Mouse (Mus musculus) liver, embryonic 11.5 days (tissue): ENCODE data around the gene Rnf169. TPM values are rescaled to one million over a fixed set of nuclear protein-coding genes. Genes with fewer than 3 reads are reported as not detected.
"Not testable (repeated sequence)": the region's sequence is repeated elsewhere in the genome, so short reads cannot be mapped to it uniquely, and the experiment has no call there.

Experiments
- ATAC-seq: fragments of 200-750 bp; cut with Nextera tagmentation; replicated peaks from 2 replicates; pipeline ENCODE4 v1.8.0; 2017; ENCODE audit warnings: moderate number of reproducible peaks, mild to moderate bottlenecking, moderate TSS enrichment, moderate library complexity; ENCODE audit not compliant: low FRiP score
- DNase-seq: peaks from one replicate; pipeline ENCODE4 v3.0.0-alpha.2; 2017; ENCODE audit warnings: low spot score
- H3K27ac ChIP-seq: fragments of 300-500 bp; sonication (generic); 2 replicates; pipeline ENCODE4 v1.5.1; 2014; ENCODE audit warnings: mild to moderate bottlenecking, low read depth, low read length, control low read depth
- H3K27me3 ChIP-seq: fragments of 300-500 bp; sonication (generic); replicated peaks from 2 replicates; pipeline ENCODE4 v1.6.1; 2014; ENCODE audit warnings: low read length, mixed read lengths; ENCODE audit not compliant: control insufficient read depth, insufficient read depth
- H3K36me3 ChIP-seq: fragments of 300-500 bp; sonication (generic); 2 replicates; pipeline ENCODE4 v1.6.1; 2014; ENCODE audit warnings: mild to moderate bottlenecking, low read length, moderate library complexity, mixed read lengths; ENCODE audit not compliant: control insufficient read depth, insufficient read depth
- H3K4me1 ChIP-seq: fragments of 300-500 bp; sonication (generic); replicated peaks from 2 replicates; pipeline ENCODE4 v1.6.1; 2014; ENCODE audit warnings: low read length, mixed read lengths; ENCODE audit not compliant: control insufficient read depth, insufficient read depth
- H3K4me2 ChIP-seq: fragments of 300-500 bp; sonication (generic); 2 replicates; pipeline ENCODE4 v1.6.1; 2014; ENCODE audit warnings: mild to moderate bottlenecking, control low read depth, moderate library complexity
- H3K4me3 ChIP-seq: fragments of 300-500 bp; sonication (generic); 2 replicates; pipeline ENCODE4 v1.5.1; 2014; ENCODE audit warnings: low read depth, low read length, control low read depth
- H3K9ac ChIP-seq: fragments of 300-500 bp; sonication (generic); 2 replicates; pipeline ENCODE4 v1.6.1; 2014; ENCODE audit warnings: low read depth, low read length, control low read depth
- H3K9me3 ChIP-seq: fragments of 300-500 bp; sonication (generic); 2 replicates; pipeline ENCODE4 v1.6.1; 2016; ENCODE audit warnings: low read length, inconsistent platforms, mixed read lengths; ENCODE audit not compliant: control insufficient read depth
- WGBS: fragments of 180-500 bp; shearing (Covaris S2); extraction: QIAGEN DNeasy Blood & Tissue Kit; methylation state at CpG from one replicate; pipeline ENCODE4 v1.1.7; 2014; 5-methylcytosine and 5-hydroxymethylcytosine counted together
- polyA plus RNA-seq: library from polyadenylated mRNA; unstranded; fragments of >200 nt; fragmentation: Nextera tagmentation; extraction: Ambion mirVana; gene quantifications from 2 replicates; pipeline ENCODE4 v1.2.1, GENCODE M21; 2014

The Rnf169 gene
- polyA plus RNA-seq, 1 experiment from 2014 or later: 4.3 TPM

DNA sequence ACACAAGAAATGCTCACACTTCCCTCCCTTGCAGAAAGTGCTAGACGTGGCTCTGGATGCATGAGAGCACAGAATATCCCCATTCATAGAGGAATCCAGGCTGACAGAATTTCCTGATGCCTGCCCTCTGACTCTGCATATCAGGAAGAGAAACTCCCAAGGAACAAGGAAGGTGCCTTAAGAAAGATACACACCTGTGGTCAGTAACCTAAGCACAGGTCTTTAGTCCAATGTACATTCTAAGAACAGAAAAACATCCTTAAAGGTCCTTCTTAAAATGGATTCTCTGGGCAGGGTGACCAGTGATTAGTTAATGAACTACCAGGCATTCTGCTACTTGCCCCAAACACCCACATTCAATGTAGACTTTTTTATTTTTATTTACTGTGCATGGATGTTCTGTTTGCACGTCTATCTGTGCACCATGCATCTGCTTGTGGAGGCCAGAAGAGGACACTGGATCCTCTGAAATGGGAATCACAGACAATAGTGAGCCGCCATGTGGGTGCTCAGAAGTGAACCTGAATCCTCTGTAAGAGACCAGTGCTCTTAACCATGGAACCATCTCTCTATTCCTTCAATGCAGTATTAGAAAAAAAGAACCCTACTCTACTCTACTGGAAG is 16.9 kb downstream of the Rnf169 start:
- Histone ChIP-seq H3K27ac (no peak overlapping the region; the same call in 1 of the 2 replicates), H3K4me1 (peaks cover 21% of the 10 kb centered on the region), H3K27me3 (no peaks in the 10 kb centered on the region), H3K9me3 (no peaks in the 10 kb centered on the region), H3K4me2 (no peak overlapping the region), H3K4me3 (no peak overlapping the region), H3K9ac (no peak overlapping the region), H3K36me3 (no peaks in the 10 kb centered on the region)
- WGBS: 69% methylated on average over 3 of the region's 3 CpGs
- DNase-seq (no peak), ATAC-seq (no peak)

DNA sequence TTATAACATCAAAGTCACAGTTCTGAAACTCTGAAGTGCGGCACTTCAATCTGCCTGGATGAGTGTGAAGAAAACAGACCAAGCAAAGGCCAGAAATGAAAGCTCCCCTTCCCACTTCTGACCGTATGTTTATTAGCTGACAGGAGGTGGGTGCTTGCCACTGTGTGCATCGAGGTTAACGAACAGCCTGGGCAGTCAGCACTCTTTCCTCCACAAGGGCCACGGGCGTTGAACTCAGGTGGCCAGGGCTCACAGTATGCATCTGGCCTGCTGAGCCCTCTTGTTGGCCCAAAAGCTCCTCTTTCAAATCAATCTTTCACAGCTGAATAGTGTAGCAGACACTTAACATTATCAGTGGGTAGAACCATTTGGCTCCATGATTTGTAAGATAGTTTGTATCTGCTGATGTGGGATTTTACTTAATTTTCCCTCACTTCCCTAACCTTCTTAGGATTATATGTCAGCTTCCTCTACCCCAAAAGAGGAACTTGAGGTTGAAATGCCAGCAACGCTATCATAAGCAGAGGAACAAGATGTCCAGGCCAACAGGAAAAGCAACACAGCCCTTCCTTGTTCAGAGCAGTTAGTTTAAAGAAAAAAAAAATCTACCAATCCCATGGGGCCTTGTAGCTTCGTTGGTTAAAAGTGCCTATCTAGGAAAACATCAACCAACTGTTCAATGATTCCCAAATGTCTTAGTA is 17.6 kb downstream of the Rnf169 start:
- DNase-seq (no peak), ATAC-seq (no peak)
- WGBS: 46% methylated on average over 8 of the region's 8 CpGs
- Histone ChIP-seq H3K27ac (peak overlapping the region; percentile 26), H3K36me3 (no peaks in the 10 kb centered on the region), H3K9me3 (no peaks in the 10 kb centered on the region), H3K9ac (no peak overlapping the region), H3K4me2 (no peak overlapping the region), H3K4me1 (peaks cover 21% of the 10 kb centered on the region), H3K27me3 (no peaks in the 10 kb centered on the region), H3K4me3 (no peak overlapping the region)

DNA sequence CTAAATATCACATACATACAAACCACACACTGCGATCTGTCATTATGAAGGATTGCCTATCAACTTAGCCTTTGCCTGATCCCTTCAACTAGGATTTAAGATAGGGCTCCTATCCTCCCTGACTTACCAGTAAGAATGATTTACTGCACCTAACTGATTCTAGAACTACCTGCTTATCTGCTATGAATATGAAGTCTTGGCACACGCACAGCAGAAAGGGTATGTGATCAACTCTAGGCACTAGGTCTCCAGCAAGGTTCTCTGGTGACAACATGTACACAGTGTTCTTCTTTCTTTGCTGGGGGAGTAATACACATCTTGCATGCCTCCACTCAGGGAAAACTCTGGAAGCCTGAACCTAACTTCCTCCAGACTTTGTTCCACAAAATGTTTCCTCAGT is 18.7 kb downstream of the Rnf169 start:
- 67% methylated on average over 2 of the region's 2 CpGs for WGBS
- Histone ChIP-seq H3K4me1 (peaks cover 20% of the 10 kb centered on the region), H3K4me3 (no peak overlapping the region), H3K9ac (no peak overlapping the region), H3K4me2 (no peak overlapping the region), H3K36me3 (no peaks in the 10 kb centered on the region), H3K27me3 (no peaks in the 10 kb centered on the region), H3K9me3 (no peaks in the 10 kb centered on the region), H3K27ac (no peak overlapping the region)
- ATAC-seq: no peak
- no peak for DNase-seq

DNA sequence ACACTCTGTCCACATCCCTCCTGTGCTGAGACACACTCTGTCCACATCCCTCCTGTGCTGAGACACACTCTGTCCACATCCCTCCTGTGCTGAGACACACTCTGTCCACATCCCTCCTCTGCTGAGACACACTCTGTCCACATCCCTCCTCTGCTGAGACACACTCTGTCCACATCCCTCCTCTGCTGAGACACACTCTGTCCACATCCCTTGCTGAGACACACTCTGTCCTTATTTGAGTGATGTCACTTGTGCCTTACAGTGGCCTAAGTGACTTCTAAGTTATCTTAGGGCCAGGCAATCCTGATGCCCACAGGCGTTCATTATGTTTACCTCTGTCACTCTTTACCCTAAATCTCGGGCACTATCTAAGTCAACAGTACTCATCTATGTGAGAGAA is 19.7 kb downstream of the Rnf169 start:
- not testable (repeated sequence) for H3K4me2 ChIP-seq, H3K36me3 ChIP-seq, H3K9me3 ChIP-seq, H3K27ac ChIP-seq, H3K27me3 ChIP-seq, ATAC-seq, DNase-seq, H3K4me3 ChIP-seq, H3K9ac ChIP-seq
- WGBS: 64% methylated on average over 2 of the region's 2 CpGs
- peaks cover 18% of the 10 kb centered on the region for H3K4me1 ChIP-seq

DNA sequence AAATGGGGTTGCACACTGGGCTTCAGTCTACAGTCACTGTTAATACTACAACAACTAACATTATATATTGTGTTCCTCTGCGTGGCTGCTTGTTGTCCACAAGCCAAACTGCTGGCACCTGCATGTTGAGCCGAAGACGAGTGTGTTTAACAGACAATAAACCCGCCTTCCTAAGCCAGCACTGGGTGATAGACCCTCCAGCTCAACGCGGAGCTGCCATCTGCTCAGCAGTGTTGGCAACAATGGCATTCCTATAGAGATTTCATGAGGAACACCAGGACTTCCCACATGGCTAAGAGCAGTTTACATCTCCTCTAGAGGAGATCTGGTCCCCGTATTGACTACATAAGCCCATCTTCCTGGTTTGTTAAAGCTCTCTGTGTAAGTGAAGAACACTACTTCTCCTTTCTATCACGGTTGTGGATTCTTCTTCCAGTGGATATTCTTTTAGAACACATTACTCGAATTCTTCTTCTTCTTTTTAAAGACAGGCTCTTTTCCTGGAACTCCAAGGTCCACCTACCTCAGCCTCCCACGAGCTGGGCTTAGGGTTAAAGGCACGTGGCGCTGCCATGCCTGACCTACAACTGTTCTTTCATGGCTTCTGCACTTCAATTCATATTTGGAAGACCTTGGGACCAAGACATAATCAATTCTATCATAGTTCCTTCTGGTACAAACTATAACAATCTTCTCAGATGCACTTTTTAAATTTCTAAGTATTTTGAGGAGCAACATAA is 22.9 kb downstream of the Rnf169 start:
- H3K4me3 ChIP-seq: no peak overlapping the region
- H3K9ac ChIP-seq: no peak overlapping the region
- DNase-seq (no peak), ATAC-seq (no peak)
- no peaks in the 10 kb centered on the region for H3K27me3 ChIP-seq
- no peak overlapping the region for H3K27ac ChIP-seq
- peaks cover 5% of the 10 kb centered on the region for H3K4me1 ChIP-seq
- no peak overlapping the region for H3K4me2 ChIP-seq
- 68% methylated on average over 12 of the region's 12 CpGs for WGBS
- no peaks in the 10 kb centered on the region for H3K9me3 ChIP-seq
- H3K36me3 ChIP-seq: no peaks in the 10 kb centered on the region

DNA sequence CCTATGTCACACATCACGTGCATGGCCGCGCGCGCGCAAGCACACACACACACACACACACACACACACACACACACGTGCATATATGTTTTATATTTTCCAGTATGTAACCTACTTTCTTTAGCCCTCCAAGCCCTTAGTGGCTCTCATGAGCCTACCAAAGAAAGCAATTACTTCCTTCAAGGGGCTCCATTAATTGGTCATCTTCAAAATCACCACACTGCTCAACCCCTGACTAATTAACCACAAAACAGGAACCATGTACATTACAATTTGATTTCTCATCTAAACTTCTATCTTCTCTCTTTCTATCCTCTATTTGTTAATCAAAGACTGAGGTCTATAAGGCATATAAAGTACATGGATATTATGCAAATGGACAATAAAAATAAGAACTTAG is 24.2 kb downstream of the Rnf169 start:
- DNase-seq (no peak), ATAC-seq (no peak)
- Histone ChIP-seq H3K9ac (no peak overlapping the region), H3K9me3 (no peaks in the 10 kb centered on the region), H3K27me3 (no peaks in the 10 kb centered on the region), H3K36me3 (peaks cover 3% of the 10 kb centered on the region; the same call in 1 of the 2 replicates), H3K4me1 (no peaks in the 10 kb centered on the region), H3K27ac (no peak overlapping the region), H3K4me2 (no peak overlapping the region), H3K4me3 (no peak overlapping the region)
- 95% methylated on average over 7 of the region's 7 CpGs for WGBS

DNA sequence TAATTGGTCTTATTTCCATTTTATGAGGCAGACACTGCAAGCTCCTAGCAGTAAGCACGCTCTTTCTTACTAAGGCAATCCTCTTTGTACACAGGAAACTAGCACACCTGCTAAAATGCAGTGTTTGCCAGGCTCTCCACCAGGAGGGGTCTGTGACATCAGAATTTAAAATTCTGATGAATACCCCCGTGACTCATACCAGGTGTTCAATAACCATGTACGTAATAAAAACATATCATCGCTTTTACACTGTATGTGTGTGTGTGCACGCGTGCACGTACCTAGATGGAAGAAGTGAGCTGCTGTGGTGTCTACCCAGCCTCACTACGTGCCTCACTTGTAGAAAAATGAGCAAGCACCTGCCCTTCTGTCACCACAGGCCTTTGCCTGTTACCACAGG is 26.0 kb downstream of the Rnf169 start:
- H3K27me3 ChIP-seq: no peaks in the 10 kb centered on the region
- ATAC-seq (no peak), DNase-seq (no peak)
- peaks cover 3% of the 10 kb centered on the region; the same call in 1 of the 2 replicates for H3K36me3 ChIP-seq
- H3K4me1 ChIP-seq: no peaks in the 10 kb centered on the region
- no peak overlapping the region for H3K4me3 ChIP-seq
- H3K27ac ChIP-seq: no peak overlapping the region
- 92% methylated on average over 8 of the region's 8 CpGs for WGBS
- H3K4me2 ChIP-seq: no peak overlapping the region
- H3K9me3 ChIP-seq: no peaks in the 10 kb centered on the region
- no peak overlapping the region for H3K9ac ChIP-seq

DNA sequence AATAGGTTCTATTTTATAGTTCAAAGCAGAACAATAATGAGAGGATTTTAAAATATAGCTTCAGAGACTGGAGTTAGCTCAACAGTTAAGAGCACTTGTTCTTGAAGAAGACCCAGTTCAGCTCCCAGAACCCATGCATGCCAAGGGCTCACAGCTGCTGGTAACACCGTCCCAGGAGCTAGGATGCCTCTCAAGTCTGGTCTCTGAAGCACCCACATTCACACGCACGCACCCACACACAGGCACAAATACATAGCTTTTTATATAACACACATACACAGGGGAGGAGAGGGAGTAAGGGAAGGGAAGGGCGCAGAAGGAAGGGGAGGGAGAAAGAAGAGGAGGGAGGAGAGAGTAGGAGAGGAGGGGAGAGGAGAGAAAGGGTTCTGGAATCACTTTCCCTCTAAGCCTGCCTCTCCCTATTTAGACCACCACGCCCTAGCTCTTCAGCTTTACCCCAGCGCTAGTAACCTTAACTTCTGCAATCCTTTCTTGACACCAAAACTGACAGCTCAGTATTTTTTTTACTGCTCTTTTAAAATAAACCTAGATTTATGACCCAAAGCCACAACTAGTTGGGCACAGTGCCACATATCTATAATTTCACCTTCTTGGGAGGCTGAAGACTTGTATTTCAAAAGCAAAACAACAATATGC is 26.7 kb downstream of the Rnf169 start:
- H3K27ac ChIP-seq: no peak overlapping the region
- H3K9ac ChIP-seq: no peak overlapping the region
- DNase-seq: no peak
- 85% methylated on average over 6 of the region's 6 CpGs for WGBS
- H3K4me1 ChIP-seq: no peaks in the 10 kb centered on the region
- no peaks in the 10 kb centered on the region for H3K27me3 ChIP-seq
- H3K4me2 ChIP-seq: no peak overlapping the region
- H3K9me3 ChIP-seq: no peaks in the 10 kb centered on the region
- ATAC-seq: no peak
- H3K36me3 ChIP-seq: peaks cover 3% of the 10 kb centered on the region; the same call in 1 of the 2 replicates
- no peak overlapping the region for H3K4me3 ChIP-seq
